Comparison of ENCODE assay signal across 13 mouse cellular contexts in the genomic region with DNA sequence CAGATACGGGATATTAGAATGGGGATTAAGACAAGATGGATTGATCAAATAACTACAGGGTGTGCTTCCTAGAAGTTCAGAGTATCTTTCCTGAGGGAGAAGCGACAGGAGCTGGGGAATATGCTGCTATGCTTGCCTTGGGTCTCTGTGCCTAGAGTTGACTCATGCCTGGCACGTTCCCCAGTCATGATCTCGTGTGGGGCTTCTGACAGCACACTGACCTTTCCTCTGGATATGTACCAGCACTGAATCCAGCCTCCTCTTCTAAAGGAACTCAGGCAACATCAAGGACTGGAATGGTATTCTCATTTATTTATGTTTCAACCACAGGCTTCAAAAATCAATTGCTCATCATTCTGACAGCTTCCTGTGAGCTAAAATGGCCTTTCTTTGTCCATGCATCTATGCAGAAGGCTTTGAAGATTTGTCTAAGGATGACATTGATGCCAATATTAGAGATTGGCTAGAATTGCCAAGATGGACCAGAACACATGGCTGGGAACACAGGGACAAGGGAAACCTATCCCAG. TPM values are rescaled to one million over a fixed set of nuclear protein-coding genes. Genes with fewer than 3 reads are reported as not detected.
DNase-seq lines count a peak whose midpoint lies in the region.
"Had no signal": no experiment of that assay in that cellular context is flagged by ENCODE, and none has a peak within 500 bp of the region (broad histone marks: within the 10 kb centered on the region; RNA-seq: fewer than 3 reads in every experiment).

No protein-coding gene starts in this region.

- peak; percentile 1 for DNase-seq in heart, adult 8-10 months (ENCODE audit: low spot score)
- DNase-seq in heart, adult 11 months, result no peak
- peak; percentile 94 for DNase-seq in 3T3-L1 (ENCODE audit: low read depth, low spot score)
- DNase-seq in adrenal gland, adult 8-10 months, result peak; percentile 27
- peak; percentile 27 for DNase-seq in cerebellum, adult 9-10 months
- no peak for DNase-seq in thymus, postnatal 0 days (ENCODE audit: low spot score)
- no peak for DNase-seq in right cerebral cortex, adult 2 months (ENCODE audit: low spot score in 2 of 2)
- DNase-seq in urinary bladder, postnatal 4 days (ENCODE audit: low spot score in 2 of 2), result no peak

RNA-seq across cellular contexts. Expression of gene Vip, which starts 5.3 kb away (rescaled TPM):
- total RNA-seq in heart, adult 8-10 months (2022), result under 1 TPM in 1 of 4 experiments, not detected in 3; 0.19 TPM
- under 1 TPM; 0.19 to 0.73 (median 0.30) TPM for total RNA-seq in adrenal gland, adult 8-10 months (2022)
- polyA plus RNA-seq in thymus, postnatal 0 days (2015; fragmentation: Nextera tagmentation; extraction: Ambion mirVana), result 0.32 and 0.51 TPM in 2 replicates
- total RNA-seq: heart, adult 2 months; heart, postnatal 36 days; MEL had no signal
- polyA plus RNA-seq: embryonic facial prominence, embryonic 11.5 days; heart, adult 2 months; liver, embryonic 14.5 days had no signal

RNA-seq across cellular contexts. Expression of gene Myct1, which starts 40.2 kb away (rescaled TPM):
- total RNA-seq in heart, adult 8-10 months (2022), result 10 to 100 TPM; 10.6 to 13.6 (median 11.7) TPM
- total RNA-seq in adrenal gland, adult 8-10 months (2022), result 1 to 10 TPM; 2.8 to 7.2 (median 4.7) TPM
- 1.3 and 1.5 TPM in 2 replicates for polyA plus RNA-seq in thymus, postnatal 0 days (2015; fragmentation: Nextera tagmentation; extraction: Ambion mirVana)
- total RNA-seq: MEL had no signal

Comparison
In these comparisons a context has a peak if more than half of its experiments do, and no peak if none do; other contexts are left out.
1. DNase-seq: peak in heart, adult 8-10 months (single experiment), 3T3-L1 (single experiment), adrenal gland, adult 8-10 months (single experiment) and cerebellum, adult 9-10 months (single experiment); none in heart, adult 11 months (single experiment), thymus, postnatal 0 days (single experiment), right cerebral cortex, adult 2 months (0 of 2) and urinary bladder, postnatal 4 days (0 of 2).